Mouse (Mus musculus) heart, embryonic 11.5 days (tissue): ENCODE results near the gene Pdcd6. TPM values are rescaled to one million over a fixed set of nuclear protein-coding genes. Genes with fewer than 3 reads are reported as not detected.

ENCODE experiments used
- ATAC-seq: fragments of 200-750 bp; cut with Nextera tagmentation; replicated peaks from 2 replicates; pipeline ENCODE4 v1.8.0; 2017; ENCODE audit warnings: moderate library complexity; ENCODE audit not compliant: insufficient number of reproducible peaks, low FRiP score, low TSS enrichment
- H3K27ac ChIP-seq: fragments of 300-500 bp; sonication (generic); 2 replicates; pipeline ENCODE4 v1.5.1; 2014; ENCODE audit warnings: mild to moderate bottlenecking, low read depth, low read length
- H3K27me3 ChIP-seq: fragments of 300-500 bp; sonication (generic); 2 replicates; pipeline ENCODE4 v1.6.1; 2014; ENCODE audit warnings: mild to moderate bottlenecking, low read length, mixed read lengths; ENCODE audit not compliant: control insufficient read depth, insufficient read depth
- H3K36me3 ChIP-seq: fragments of 300-500 bp; sonication (generic); 2 replicates; pipeline ENCODE4 v1.6.1; 2014; ENCODE audit warnings: mild to moderate bottlenecking, low read length, moderate library complexity, mixed read lengths; ENCODE audit not compliant: control insufficient read depth, insufficient read depth
- H3K4me1 ChIP-seq: fragments of 300-500 bp; sonication (generic); 2 replicates; pipeline ENCODE4 v1.6.1; 2014; ENCODE audit warnings: low read length; ENCODE audit not compliant: control insufficient read depth, insufficient read depth
- H3K4me2 ChIP-seq: fragments of 300-500 bp; sonication (generic); 2 replicates; pipeline ENCODE4 v1.6.1; 2014; ENCODE audit warnings: mild to moderate bottlenecking, moderate library complexity
- H3K4me3 ChIP-seq: fragments of 300-500 bp; sonication (generic); 2 replicates; pipeline ENCODE4 v1.5.1; 2014; ENCODE audit warnings: low read depth, low read length
- H3K9ac ChIP-seq: fragments of 300-500 bp; sonication (generic); 2 replicates; pipeline ENCODE4 v1.6.1; 2014; ENCODE audit warnings: mild to moderate bottlenecking, low read depth, low read length, moderate library complexity
- H3K9me3 ChIP-seq: fragments of 300-500 bp; sonication (generic); replicated peaks from 2 replicates; pipeline ENCODE4 v1.6.1; 2016; ENCODE audit warnings: low read length; ENCODE audit not compliant: control insufficient read depth
- WGBS: fragments of 180-500 bp; shearing (Covaris S2); extraction: QIAGEN DNeasy Blood & Tissue Kit; methylation state at CpG from one replicate; pipeline ENCODE4 v1.1.7; 2014; ENCODE audit not compliant: insufficient replicate concordance; 5-methylcytosine and 5-hydroxymethylcytosine counted together
- polyA plus RNA-seq: library from polyadenylated mRNA; unstranded; fragments of >200 nt; fragmentation: Nextera tagmentation; extraction: Ambion mirVana; gene quantifications from 2 replicates; pipeline ENCODE4 v1.2.1, GENCODE M21; 2014

The Pdcd6 gene
- polyA plus RNA-seq, 1 experiment from 2014 or later: 103 TPM

DNA sequence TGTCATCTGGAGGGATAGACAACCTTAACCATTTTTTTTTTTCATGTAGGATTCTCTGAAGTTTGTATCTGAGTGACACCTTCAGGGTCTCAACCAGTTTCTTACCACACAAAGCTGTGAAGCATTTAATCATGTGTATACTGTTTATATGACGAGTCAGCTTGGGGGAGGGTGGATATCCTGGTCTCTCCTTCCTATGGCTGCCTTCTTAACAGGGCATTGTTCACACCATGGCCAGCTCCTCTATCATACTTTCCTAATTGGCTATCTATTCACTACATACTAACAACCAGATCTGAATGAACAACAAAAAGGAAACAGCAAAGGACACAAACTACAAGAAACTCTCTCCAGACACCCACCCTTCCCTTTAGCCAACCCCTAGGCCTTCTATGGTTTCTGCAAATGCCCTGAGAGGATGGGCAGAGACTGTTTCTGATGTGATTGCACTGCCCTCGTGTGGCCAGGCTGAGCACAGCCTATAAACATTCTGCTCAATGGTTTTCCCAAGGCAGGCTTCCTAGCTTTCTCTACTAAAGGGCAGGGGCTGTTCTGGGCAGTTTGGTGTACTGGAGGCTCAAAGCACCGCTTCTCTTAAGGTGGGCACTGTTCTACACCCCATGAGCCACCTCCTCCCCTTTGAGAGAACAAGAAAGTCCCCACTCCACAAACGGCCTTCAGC lies 16.3 kb downstream of the Pdcd6 start:
- no peaks in the 10 kb centered on the region for H3K27me3 ChIP-seq
- H3K4me1 ChIP-seq: no peaks in the 10 kb centered on the region
- peaks cover 12% of the 10 kb centered on the region for H3K36me3 ChIP-seq
- no peaks in the 10 kb centered on the region for H3K9me3 ChIP-seq
- no peak overlapping the region for H3K4me3 ChIP-seq
- no peak overlapping the region for H3K9ac ChIP-seq
- H3K27ac ChIP-seq: no peak overlapping the region
- no peak overlapping the region for H3K4me2 ChIP-seq
- ATAC-seq: no peak
- 33% methylated on average over 4 of the region's 4 CpGs for WGBS

DNA sequence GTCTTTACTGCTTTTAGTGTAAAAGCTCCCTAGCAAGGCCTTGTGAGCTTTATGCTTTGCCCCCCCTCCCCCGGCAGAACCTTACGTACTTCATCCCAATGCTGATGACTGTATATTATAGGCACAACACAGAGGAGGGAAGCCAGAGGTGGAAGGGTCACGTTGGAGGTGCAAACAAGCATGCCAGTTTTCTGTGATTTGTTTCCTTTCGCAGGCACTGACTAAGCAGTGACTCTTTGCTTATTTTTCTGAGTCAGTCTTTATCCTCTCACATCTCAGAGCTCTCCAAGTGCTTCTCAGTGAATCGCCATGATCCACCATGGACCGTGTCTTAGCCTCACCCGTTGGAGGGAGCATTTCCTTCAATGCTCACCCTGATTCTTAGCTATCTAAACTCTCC lies 21.0 kb downstream of the Pdcd6 start:
- no peak overlapping the region for H3K27ac ChIP-seq
- H3K9ac ChIP-seq: no peak overlapping the region
- H3K36me3 ChIP-seq: no peaks in the 10 kb centered on the region
- H3K4me1 ChIP-seq: no peaks in the 10 kb centered on the region
- H3K9me3 ChIP-seq: no peaks in the 10 kb centered on the region
- WGBS: 70% methylated on average over 7 of the region's 7 CpGs
- H3K27me3 ChIP-seq: peaks cover 17% of the 10 kb centered on the region
- H3K4me3 ChIP-seq: no peak overlapping the region
- ATAC-seq: no peak
- H3K4me2 ChIP-seq: no peak overlapping the region

DNA sequence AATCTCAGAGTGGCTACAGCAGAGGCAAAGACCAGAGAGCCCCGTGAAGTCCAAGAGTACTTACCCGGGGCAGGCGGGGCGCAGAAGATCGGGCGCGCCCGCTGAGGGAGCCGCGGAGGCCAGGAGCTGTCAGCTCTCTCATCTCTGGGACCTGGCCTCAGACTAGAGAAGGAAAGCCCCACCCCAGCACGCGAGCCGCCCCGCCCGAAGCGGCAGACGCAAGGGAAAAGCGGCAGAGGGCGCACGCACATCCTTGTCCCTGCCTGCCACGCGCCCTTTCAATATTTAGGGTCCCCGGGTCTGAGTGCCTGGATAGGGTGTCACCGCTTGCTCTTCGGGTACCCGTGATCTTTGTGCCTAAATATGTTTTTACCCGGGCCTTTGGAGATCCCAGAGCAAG lies 25.2 kb downstream of the Pdcd6 start, which contains the start of gene Ahrr:
Ahrr (minus strand) TSS at position 165 of the 400 bp plus-strand sequence.
- WGBS: 2% methylated on average over 27 of the region's 27 CpGs
- no peaks in the 10 kb centered on the region for H3K9me3 ChIP-seq
- ATAC-seq: no peak
- H3K4me1 ChIP-seq: no peaks in the 10 kb centered on the region
- no peak within 1 kb of the TSS for H3K27ac ChIP-seq
- peak within 1 kb of the TSS; percentile 30 for H3K4me3 ChIP-seq
- peaks cover 22% of the 10 kb centered on the region for H3K27me3 ChIP-seq
- H3K9ac ChIP-seq: no peak within 1 kb of the TSS
- H3K36me3 ChIP-seq: no peaks in the 10 kb centered on the region
- H3K4me2 ChIP-seq: peak within 1 kb of the TSS; percentile 65

DNA sequence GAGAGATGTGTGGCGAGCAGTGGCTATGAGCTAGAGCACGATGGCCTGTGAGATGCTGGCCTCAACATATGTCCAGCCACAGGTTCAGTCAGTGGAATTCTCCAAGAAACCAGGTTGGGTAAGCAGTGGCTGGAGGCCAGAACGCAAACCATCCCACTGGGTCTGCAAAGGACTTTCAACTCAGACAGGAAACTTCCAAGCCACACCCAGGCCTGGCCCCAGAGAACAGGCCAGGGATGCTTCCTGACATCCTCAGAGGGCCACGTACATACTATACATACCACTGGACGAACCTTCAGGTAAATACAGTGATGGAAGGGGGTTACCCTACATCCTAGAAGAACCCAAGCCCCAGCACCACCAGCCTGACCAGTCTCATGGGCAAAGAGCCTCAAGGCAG lies 27.7 kb downstream of the Pdcd6 start:
- no peaks in the 10 kb centered on the region for H3K4me1 ChIP-seq
- no peaks in the 10 kb centered on the region for H3K9me3 ChIP-seq
- ATAC-seq: no peak
- H3K9ac ChIP-seq: no peak overlapping the region
- peaks cover 22% of the 10 kb centered on the region for H3K27me3 ChIP-seq
- H3K4me3 ChIP-seq: no peak overlapping the region
- H3K27ac ChIP-seq: no peak overlapping the region
- H3K4me2 ChIP-seq: no peak overlapping the region
- 82% methylated on average over 5 of the region's 5 CpGs for WGBS
- no peaks in the 10 kb centered on the region for H3K36me3 ChIP-seq

DNA sequence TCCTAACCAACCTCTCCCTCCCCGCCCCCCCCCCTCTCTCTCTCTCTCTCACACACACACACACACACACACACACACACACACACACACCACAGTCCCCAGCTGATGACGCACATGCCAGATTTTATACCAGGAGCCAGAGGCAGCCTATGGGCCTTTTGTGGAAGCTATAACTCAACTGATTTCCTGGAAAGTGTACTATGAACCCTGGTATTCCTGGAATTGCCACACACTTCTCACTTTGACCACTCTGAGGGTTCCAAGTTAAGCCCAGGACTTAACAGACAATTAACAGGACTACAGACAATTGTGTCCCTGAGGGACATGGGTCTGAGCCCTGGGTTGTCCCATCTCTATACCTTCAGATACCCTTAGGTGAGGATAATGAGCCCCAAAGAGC lies 35.1 kb downstream of the Pdcd6 start:
- Histone ChIP-seq H3K36me3 (no peaks in the 10 kb centered on the region), H3K27me3 (no peaks in the 10 kb centered on the region), H3K9me3 (no peaks in the 10 kb centered on the region), H3K9ac (no peak overlapping the region), H3K4me1 (no peaks in the 10 kb centered on the region), H3K4me2 (no peak overlapping the region), H3K27ac (no peak overlapping the region), H3K4me3 (no peak overlapping the region)
- ATAC-seq: no peak
- WGBS: 84% methylated on average over 1 of the region's 2 CpGs

DNA sequence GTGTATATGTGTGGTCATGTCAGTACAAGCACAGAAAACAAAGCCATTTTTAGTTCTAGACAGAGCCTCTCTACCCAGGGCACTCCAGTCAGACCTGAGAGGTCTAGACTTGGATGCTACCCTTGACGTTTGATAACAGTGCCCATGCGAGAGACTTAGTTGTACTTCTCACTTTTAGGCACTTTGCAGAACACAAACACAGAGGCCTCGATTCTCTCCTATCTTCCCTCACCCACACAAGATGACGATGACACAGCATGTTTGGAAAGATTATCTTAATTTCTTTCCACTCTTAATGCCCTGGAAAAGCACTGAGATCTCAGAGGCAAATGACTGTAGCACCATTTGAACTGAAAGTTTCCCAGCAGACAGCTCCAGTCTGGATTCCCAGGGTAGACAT lies 41.7 kb downstream of the Pdcd6 start:
- ATAC-seq: no peak
- 42% methylated on average over 4 of the region's 4 CpGs for WGBS
- H3K27me3 ChIP-seq: no peaks in the 10 kb centered on the region
- H3K36me3 ChIP-seq: no peaks in the 10 kb centered on the region
- no peak overlapping the region for H3K4me2 ChIP-seq
- no peak overlapping the region for H3K27ac ChIP-seq
- H3K9ac ChIP-seq: no peak overlapping the region
- H3K4me3 ChIP-seq: no peak overlapping the region
- H3K4me1 ChIP-seq: no peaks in the 10 kb centered on the region
- H3K9me3 ChIP-seq: no peaks in the 10 kb centered on the region

DNA sequence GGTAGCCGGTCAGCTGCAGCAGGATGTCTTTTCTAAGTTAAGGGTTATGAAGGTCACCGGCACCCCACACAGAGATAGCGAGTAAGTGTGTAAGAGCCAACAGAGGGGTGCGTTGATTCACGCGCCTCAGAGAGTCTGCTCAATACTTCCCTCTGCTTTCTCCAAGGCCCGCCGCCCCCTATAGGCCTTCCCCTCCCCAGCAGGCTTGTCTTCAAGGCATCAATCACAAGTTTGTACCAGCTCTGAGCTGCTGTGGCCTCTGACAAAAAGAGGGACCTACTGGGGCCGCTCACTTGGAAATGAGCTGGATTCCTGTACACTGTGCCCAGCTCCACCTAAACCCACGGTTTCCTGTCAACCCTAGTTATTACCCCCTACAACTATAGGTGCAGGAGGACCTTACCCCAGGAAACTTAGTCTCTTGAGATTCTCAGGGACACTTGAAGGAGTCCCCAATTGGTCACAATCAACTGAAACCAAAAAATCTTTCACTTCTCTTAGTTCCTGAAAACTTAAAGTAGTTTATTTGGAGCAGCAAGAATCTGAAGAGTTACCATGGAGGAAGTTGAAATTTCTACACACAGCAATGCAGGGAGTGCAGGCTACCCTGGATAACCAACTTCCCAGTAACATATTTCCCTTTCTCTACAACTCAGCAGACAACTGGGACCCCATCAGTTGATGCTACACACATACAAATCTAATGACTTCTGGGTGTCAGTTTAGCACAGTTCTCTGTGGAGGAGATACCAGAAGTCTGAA lies 57.0 kb downstream of the Pdcd6 start:
- H3K27ac ChIP-seq: no peak overlapping the region
- peak overlapping the region; percentile 78 for H3K9ac ChIP-seq
- no peaks in the 10 kb centered on the region for H3K9me3 ChIP-seq
- ATAC-seq: peak; percentile 78; the same call in 1 of the 2 replicates
- H3K4me3 ChIP-seq: peak overlapping the region; percentile 59
- 0 out of 2 replicates have a peak, but pooled peaks cover 3% of the 10 kb centered on the region for H3K4me1 ChIP-seq
- no peaks in the 10 kb centered on the region for H3K27me3 ChIP-seq
- H3K36me3 ChIP-seq: no peaks in the 10 kb centered on the region
- H3K4me2 ChIP-seq: peak overlapping the region; percentile 89
- WGBS: 5% methylated on average over 10 of the region's 10 CpGs

DNA sequence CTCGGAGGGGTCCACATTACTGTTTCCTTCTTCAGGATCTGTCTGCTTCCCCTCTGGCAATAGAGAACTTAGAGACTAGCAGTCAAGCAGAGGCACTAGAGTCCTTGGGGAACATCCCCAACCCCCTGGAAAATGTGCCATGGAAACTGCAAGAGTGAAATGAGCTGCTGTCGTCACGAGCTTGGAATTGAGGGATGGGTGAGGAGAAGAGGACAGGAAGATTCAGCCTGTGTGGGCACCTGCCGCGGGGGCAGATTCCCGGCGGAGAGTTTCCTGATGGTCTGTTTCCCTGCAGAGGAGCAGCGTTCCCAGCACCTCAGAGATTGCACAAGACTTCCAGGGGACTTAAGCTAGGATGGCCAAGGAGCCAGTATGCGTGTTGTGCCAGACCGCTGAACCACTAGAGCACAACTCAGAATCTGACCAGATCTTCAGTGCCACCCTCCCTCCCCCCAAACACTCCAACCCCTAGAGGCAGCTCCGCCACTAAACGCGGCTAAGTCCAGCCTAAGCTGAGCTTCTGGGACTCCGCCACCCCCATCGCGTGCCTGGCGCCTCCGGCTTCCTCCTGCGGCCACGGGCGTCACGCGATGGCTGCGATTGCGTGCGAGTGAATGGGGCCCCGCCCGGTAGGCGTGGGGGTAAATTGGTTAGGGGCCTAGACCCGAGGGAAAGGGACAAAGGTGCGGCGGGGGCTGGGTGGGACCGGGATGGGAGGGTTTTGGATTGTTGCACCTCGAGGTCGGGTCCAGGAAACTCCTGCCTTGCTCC lies 57.7 kb downstream of the Pdcd6 start:
- H3K27me3 ChIP-seq: no peaks in the 10 kb centered on the region
- peak overlapping the region; percentile 59 for H3K4me3 ChIP-seq
- no peaks in the 10 kb centered on the region for H3K9me3 ChIP-seq
- H3K27ac ChIP-seq: no peak overlapping the region
- peak overlapping the region; percentile 78 for H3K9ac ChIP-seq
- H3K4me1 ChIP-seq: 0 out of 2 replicates have a peak, but pooled peaks cover 3% of the 10 kb centered on the region
- H3K4me2 ChIP-seq: peak overlapping the region; percentile 89
- no peaks in the 10 kb centered on the region for H3K36me3 ChIP-seq
- peak; percentile 61; the same call in 1 of the 2 replicates for ATAC-seq
- WGBS: 4% methylated on average over 35 of the region's 35 CpGs
